Mouse (Mus musculus) E14TG2a.4 (cell line): ENCODE results near the gene Ppt2.

ENCODE experiments used
- CTCF ChIP-seq: conservative IDR thresholded peaks from 2 replicates; pipeline ENCODE4 v1.5.1; 2014; ENCODE audit warnings: low read length
- NANOG ChIP-seq: IDR thresholded peaks from 2 replicates; pipeline ENCODE4 v1.6.1; 2014; ENCODE audit warnings: borderline replicate concordance, low read length, mixed read lengths
- POU5F1 ChIP-seq: IDR thresholded peaks from 2 replicates; pipeline ENCODE4 v1.6.1; 2014; ENCODE audit warnings: low read length, borderline replicate concordance

- TF ChIP-seq CTCF (no peak), POU5F1 (no peak), NANOG (no peak)
Measured at GRCm38 (mm10) chr17:34630761-34631301, 2.5 kb upstream of the Ppt2 start.
